Mouse (Mus musculus) heart, embryonic 15.5 days (tissue): Measurements from ENCODE around the gene Rbm43. TPM values are rescaled to one million over a fixed set of nuclear protein-coding genes. Genes with fewer than 3 reads are reported as not detected.

Experiments used
- ATAC-seq: fragments of 200-750 bp; cut with Nextera tagmentation; replicated peaks from 2 replicates; pipeline ENCODE4 v1.8.0; 2017; ENCODE audit warnings: low read depth, moderate TSS enrichment; ENCODE audit not compliant: insufficient number of reproducible peaks, insufficient read depth, low FRiP score
- H3K27ac ChIP-seq: fragments of 300-500 bp; sonication (generic); 2 replicates; pipeline ENCODE4 v1.5.1; 2015; ENCODE audit warnings: mild to moderate bottlenecking, inconsistent platforms
- H3K27me3 ChIP-seq: fragments of 300-500 bp; sonication (generic); 2 replicates; pipeline ENCODE4 v1.6.1; 2015; ENCODE audit warnings: inconsistent platforms
- H3K36me3 ChIP-seq: fragments of 300-500 bp; sonication (generic); 2 replicates; pipeline ENCODE4 v1.6.1; 2015; ENCODE audit warnings: mild to moderate bottlenecking, inconsistent platforms
- H3K4me1 ChIP-seq: fragments of 300-500 bp; sonication (generic); replicated peaks from 2 replicates; pipeline ENCODE4 v1.6.1; 2015; ENCODE audit warnings: inconsistent platforms
- H3K4me2 ChIP-seq: fragments of 300-500 bp; sonication (generic); 2 replicates; pipeline ENCODE4 v1.6.1; 2015; ENCODE audit warnings: inconsistent platforms, mild to moderate bottlenecking, moderate library complexity
- H3K4me3 ChIP-seq: fragments of 300-500 bp; sonication (generic); 2 replicates; pipeline ENCODE4 v1.5.1; 2015; ENCODE audit warnings: mild to moderate bottlenecking, inconsistent platforms
- H3K9ac ChIP-seq: fragments of 300-500 bp; sonication (generic); 2 replicates; pipeline ENCODE4 v1.6.1; 2015; ENCODE audit warnings: mild to moderate bottlenecking, inconsistent platforms
- H3K9me3 ChIP-seq: fragments of 300-500 bp; sonication (generic); replicated peaks from 2 replicates; pipeline ENCODE4 v1.6.1; 2016; ENCODE audit warnings: inconsistent platforms
- WGBS: fragments of 180-500 bp; shearing (Covaris S2); methylation state at CpG from one replicate; pipeline ENCODE4 v1.1.7; 2015; ENCODE audit warnings: mixed read lengths; 5-methylcytosine and 5-hydroxymethylcytosine counted together
- polyA plus RNA-seq: library from polyadenylated mRNA; unstranded; fragments of >200 nt; fragmentation: Nextera tagmentation; extraction: Ambion mirVana; gene quantifications from 2 replicates; pipeline ENCODE4 v1.2.1, GENCODE M21; 2015

Gene Rbm43
- polyA plus RNA-seq, 1 experiment from 2014 or later, result 12.0 TPM

DNA sequence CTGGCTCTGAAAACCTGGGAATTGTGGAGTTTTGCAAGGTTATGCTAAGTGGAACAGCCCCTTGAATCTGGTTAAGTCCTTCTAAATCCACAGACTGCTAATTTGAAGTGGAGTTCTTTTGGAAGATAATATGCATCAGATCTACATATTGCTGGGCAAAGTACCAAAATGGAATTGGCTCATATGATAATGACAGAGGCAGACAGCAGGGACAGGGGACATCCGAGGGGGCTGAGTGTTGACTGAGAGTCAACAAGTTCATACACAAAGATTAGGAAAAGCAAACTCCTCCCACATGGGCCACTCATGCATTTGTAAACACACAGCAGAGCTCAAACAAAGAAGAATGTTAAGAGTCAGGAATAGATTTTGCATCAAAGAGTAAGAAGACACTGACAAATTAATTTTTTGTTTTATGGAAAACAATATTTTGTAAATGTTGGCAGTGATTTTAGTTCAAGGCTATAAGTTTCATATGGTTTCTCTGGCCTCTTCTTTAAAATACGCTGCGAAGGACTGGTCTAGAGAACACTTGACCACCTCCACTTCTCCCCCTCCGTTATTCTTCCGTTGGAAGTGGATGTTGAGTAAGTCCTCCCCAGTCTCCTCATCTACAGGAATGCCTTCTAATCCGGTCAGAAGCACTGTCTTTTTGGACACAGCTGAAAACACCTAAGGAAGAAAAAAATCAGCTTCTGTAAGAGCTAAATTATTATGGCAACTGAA lies 13.3 kb upstream of the Rbm43 start:
- no peaks in the 10 kb centered on the region for H3K36me3 ChIP-seq
- H3K27me3 ChIP-seq, result no peaks in the 10 kb centered on the region
- H3K4me1 ChIP-seq, result no peaks in the 10 kb centered on the region
- no peak overlapping the region for H3K27ac ChIP-seq
- no peak overlapping the region for H3K4me3 ChIP-seq
- WGBS, result 67% methylated on average over 6 of the region's 6 CpGs
- no peaks in the 10 kb centered on the region for H3K9me3 ChIP-seq
- no peak overlapping the region for H3K4me2 ChIP-seq
- H3K9ac ChIP-seq, result no peak overlapping the region
- no peak for ATAC-seq

DNA sequence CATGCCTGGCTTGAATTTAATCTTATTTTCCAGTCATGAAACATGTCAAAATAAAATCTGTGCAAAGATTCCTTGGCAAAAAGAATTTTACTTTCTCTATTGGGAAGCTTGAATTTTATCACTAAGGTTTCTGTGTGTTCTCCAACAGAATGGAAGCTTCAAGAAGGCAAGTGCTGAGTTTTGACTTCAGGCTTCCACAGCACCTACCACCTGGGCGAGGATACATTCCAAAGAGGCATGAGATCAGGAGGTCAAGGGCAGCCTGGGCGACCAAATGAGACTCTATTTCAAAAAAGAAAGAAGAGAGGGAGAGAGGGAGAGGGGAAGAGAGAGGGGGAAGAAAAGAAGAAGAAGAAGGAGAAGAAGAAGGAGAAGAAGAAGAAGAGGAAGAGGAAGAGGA lies 10.8 kb upstream of the Rbm43 start:
- no peak overlapping the region for H3K4me2 ChIP-seq
- no peaks in the 10 kb centered on the region for H3K9me3 ChIP-seq
- no peak overlapping the region for H3K27ac ChIP-seq
- ATAC-seq, result no peak
- H3K36me3 ChIP-seq, result no peaks in the 10 kb centered on the region
- WGBS, result 45% methylated on average over 2 of the region's 2 CpGs
- H3K9ac ChIP-seq, result no peak overlapping the region
- H3K4me1 ChIP-seq, result no peaks in the 10 kb centered on the region
- no peak overlapping the region for H3K4me3 ChIP-seq
- H3K27me3 ChIP-seq, result no peaks in the 10 kb centered on the region

DNA sequence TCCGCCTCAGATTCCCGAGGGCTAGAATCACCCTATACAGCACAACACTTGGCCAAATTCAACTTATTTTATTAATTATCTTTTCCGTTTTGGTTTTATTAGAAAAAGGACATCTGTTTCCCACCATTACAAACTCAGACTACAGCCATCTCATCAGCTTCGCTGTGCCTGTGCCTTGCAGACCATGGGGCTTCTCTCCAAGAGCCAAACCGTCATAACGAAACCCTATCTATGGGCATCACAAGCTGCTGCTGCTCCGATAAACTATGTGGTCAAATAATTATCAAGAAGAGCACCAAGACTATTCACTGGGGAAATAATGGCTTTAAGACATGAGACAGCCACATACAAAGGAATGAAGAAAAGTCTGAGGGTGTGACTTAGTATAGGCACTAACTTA lies 6.9 kb upstream of the Rbm43 start:
- Histone ChIP-seq H3K27ac (no peak overlapping the region), H3K4me3 (no peak overlapping the region), H3K9me3 (no peaks in the 10 kb centered on the region), H3K4me1 (no peaks in the 10 kb centered on the region), H3K36me3 (no peaks in the 10 kb centered on the region), H3K4me2 (no peak overlapping the region), H3K9ac (no peak overlapping the region), H3K27me3 (no peaks in the 10 kb centered on the region)
- 81% methylated on average over 7 of the region's 7 CpGs for WGBS
- ATAC-seq, result no peak

DNA sequence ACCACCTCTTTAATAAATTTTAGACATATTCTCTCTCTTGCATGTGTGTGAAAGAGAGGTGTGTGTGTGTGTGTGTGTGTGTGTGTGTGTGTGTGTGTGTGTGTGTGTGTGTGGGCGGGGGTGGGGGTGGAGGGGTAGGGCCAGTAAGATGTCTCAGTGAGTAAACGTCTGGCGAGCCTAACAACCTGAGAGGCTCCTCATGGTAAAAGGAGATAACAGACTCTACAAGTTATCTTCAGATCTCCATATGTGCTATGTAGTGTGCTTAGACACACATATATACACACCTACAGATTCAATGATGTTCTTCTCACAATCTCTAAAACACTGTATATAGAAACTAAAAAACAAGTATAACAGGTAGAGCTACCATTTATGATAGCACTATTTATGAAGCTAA lies 3.8 kb upstream of the Rbm43 start:
- H3K9me3 ChIP-seq, result no peaks in the 10 kb centered on the region
- ATAC-seq, result no peak
- H3K4me3 ChIP-seq, result no peak overlapping the region
- no peak overlapping the region for H3K4me2 ChIP-seq
- no peaks in the 10 kb centered on the region for H3K36me3 ChIP-seq
- WGBS, result 40% methylated on average over 3 of the region's 3 CpGs
- no peaks in the 10 kb centered on the region for H3K27me3 ChIP-seq
- no peak overlapping the region for H3K9ac ChIP-seq
- H3K27ac ChIP-seq, result no peak overlapping the region
- peaks cover 9% of the 10 kb centered on the region for H3K4me1 ChIP-seq

DNA sequence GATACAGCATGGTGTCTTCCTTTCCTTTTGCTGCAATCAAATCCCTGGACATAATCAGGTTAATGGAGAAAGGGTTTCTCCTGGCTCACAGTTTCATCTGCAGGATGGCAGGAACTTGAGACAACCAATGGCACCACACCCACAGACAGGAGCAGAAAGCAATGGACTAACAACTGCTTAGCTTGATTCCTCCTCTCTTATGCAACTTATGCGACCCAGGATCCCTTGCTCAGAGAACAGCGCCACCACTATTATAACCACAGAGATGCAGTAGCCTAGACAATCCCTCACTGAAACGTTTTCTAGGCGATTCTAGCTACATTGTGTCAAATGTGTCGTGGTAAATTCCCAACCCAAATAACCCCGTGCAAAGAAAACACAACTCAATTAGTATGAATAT lies 2.0 kb upstream of the Rbm43 start:
- WGBS, result 63% methylated on average over 6 of the region's 6 CpGs
- H3K4me2 ChIP-seq, result no peak overlapping the region
- no peaks in the 10 kb centered on the region for H3K9me3 ChIP-seq
- H3K4me3 ChIP-seq, result no peak overlapping the region
- no peak overlapping the region for H3K9ac ChIP-seq
- H3K4me1 ChIP-seq, result peaks cover 11% of the 10 kb centered on the region
- H3K27ac ChIP-seq, result no peak overlapping the region
- H3K36me3 ChIP-seq, result no peaks in the 10 kb centered on the region
- ATAC-seq, result no peak
- no peaks in the 10 kb centered on the region for H3K27me3 ChIP-seq

DNA sequence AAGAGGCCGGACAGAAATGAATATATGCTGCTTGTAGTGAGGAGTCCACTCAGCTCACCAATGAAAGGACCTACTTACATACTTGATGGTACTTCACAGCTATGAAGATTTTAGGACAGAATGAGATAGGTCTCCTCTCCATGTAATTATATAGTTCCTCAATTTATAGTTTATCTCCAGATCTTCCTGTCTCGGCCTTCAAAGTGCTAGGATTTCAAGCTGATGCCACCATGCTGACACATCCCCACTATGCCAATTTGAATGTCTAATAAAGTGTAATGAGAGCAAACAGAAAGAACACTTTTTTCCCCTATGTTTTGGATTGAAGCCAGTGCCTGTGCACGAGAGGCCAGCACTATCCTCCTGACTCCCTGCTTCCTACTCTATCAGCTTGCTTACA lies 1.6 kb upstream of the Rbm43 start:
- Histone ChIP-seq H3K9me3 (no peaks in the 10 kb centered on the region), H3K27me3 (no peaks in the 10 kb centered on the region), H3K4me1 (peaks cover 11% of the 10 kb centered on the region), H3K9ac (no peak overlapping the region), H3K4me2 (no peak overlapping the region), H3K4me3 (no peak overlapping the region), H3K27ac (no peak overlapping the region), H3K36me3 (no peaks in the 10 kb centered on the region)
- 67% methylated on average over 3 of the region's 3 CpGs for WGBS
- ATAC-seq, result no peak

DNA sequence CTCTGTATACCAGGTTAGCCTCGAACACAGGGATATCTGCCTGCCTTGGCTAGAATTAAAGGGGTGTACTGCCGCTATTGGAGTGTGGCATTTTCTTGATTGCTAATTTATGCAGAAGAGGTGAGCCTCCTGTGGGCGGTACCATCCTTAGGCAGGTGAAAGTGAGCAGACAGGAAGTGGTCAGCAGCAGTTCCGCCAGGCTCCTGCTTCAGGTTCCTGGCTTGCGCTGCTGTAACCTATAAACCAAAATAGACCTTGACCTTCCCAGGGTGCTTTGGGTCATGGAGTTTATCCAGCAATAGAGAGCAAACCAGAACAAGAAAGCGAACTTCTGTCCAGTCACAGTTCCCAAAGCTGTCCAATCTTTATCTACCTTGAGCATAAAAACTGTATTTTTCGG lies 958 bp upstream of the Rbm43 start:
- Histone ChIP-seq H3K4me3 (no peak overlapping the region), H3K27ac (no peak overlapping the region), H3K9ac (no peak overlapping the region), H3K36me3 (no peaks in the 10 kb centered on the region), H3K27me3 (no peaks in the 10 kb centered on the region), H3K9me3 (no peaks in the 10 kb centered on the region), H3K4me2 (no peak overlapping the region), H3K4me1 (peaks cover 11% of the 10 kb centered on the region)
- no peak for ATAC-seq
- 94% methylated on average over 7 of the region's 7 CpGs for WGBS

DNA sequence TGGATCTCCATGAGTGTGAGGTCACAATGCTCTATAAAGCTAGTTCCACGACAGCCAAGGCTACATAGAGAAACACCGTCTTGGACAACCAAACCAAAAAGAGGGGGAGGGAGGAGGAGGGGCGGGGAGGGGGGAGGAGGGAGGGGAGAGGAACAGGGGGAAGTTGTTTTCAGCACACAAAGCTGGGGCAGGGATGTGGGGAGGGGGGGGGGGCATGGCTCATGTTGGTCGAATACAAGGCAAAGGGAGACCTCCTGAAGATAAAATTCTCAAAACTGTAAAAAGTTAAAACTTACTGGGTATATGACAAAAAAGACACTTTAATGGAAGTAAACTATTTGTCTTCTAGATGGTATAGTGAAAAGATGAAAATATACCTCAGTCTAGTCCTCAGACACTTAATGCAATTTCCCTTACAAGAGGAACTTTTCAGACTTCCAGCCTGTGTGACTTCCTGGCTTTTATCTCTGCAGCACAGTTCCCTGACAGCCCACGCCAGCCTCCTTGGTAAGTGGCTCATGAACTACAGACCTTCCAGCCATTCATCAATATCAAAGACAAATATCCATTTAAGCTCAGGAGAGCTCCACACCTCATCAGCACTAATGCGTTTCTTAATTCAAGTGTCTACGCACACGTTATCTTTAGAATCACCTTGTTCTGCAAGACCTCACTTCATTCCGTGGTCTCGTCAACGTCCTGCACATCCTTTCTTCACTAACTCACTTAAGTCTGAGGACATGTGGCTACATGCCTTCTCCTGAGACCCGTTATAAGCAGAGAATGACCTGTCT lies 1.4 kb downstream of the Rbm43 start:
- no peak for ATAC-seq
- H3K27ac ChIP-seq, result peak overlapping the region; percentile 75
- H3K36me3 ChIP-seq, result no peaks in the 10 kb centered on the region
- WGBS, result 31% methylated on average over 10 of the region's 12 CpGs
- no peak overlapping the region for H3K9ac ChIP-seq
- peaks cover 11% of the 10 kb centered on the region for H3K4me1 ChIP-seq
- H3K9me3 ChIP-seq, result no peaks in the 10 kb centered on the region
- H3K4me3 ChIP-seq, result peak overlapping the region; percentile 73
- H3K4me2 ChIP-seq, result peak overlapping the region; percentile 87
- no peaks in the 10 kb centered on the region for H3K27me3 ChIP-seq

DNA sequence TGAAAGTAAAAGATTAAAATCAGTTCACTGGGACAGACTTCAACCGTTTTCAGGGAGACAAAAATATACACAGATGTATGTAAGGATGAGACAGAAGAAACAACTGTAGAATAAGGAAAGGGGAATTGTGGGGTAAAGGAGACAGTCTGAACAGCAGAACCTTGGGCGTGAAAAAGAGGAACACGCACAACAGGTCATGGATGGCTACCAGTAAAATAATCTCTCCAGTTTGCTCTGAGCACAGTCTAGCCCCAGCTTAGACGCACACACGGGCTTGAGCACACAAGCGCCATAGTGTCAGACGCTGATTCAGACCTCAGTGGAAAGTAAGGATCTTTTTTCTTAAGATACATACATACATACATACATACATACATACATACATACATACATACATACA lies 3.7 kb downstream of the Rbm43 start:
- no peaks in the 10 kb centered on the region for H3K9me3 ChIP-seq
- WGBS, result 82% methylated on average over 7 of the region's 7 CpGs
- ATAC-seq, result no peak
- no peaks in the 10 kb centered on the region for H3K27me3 ChIP-seq
- no peak overlapping the region for H3K9ac ChIP-seq
- no peak overlapping the region for H3K27ac ChIP-seq
- H3K36me3 ChIP-seq, result no peaks in the 10 kb centered on the region
- H3K4me3 ChIP-seq, result no peak overlapping the region
- H3K4me1 ChIP-seq, result peaks cover 11% of the 10 kb centered on the region
- no peak overlapping the region for H3K4me2 ChIP-seq

DNA sequence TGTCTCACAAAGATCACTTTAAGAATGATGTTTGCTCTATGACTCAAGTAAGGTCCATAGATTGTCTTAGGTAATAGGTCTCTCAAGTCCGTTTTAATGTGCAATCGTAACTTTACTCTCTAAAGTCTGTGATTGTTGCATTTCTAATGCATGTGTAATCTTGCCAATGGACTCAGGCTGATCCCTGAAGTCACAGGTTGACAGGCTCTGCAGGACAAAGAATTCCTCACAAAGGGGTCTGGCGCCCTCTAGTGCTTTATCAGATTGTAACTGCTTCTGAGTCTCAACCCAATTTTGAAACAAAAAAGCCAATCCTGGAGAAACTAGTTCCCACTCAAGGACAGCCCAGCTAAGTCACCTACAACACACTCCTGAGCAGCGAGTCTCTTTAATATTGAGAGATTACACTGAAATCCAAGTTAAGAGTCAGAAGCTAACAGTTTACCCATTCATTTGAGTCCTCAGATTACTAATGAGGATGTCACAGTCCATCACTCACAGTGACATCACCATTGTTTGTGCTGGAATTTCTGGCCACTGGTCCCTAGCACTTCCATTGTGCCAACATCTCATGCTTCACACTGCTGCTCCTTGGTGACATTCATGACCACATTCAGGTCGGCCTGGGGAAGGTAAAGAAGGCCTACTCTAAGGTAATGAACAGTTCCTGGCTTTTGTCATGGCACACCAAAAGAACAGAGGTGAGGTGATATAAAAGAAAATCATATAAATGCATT lies 19.9 kb downstream of the Rbm43 start:
- Histone ChIP-seq H3K36me3 (no peaks in the 10 kb centered on the region), H3K27me3 (no peaks in the 10 kb centered on the region), H3K4me2 (no peak overlapping the region), H3K27ac (no peak overlapping the region), H3K4me1 (0 out of 2 replicates have a peak, but pooled peaks cover 3% of the 10 kb centered on the region), H3K9ac (no peak overlapping the region), H3K4me3 (no peak overlapping the region), H3K9me3 (no peaks in the 10 kb centered on the region)
- ATAC-seq, result no peak
- 16% methylated on average over 5 of the region's 5 CpGs for WGBS

DNA sequence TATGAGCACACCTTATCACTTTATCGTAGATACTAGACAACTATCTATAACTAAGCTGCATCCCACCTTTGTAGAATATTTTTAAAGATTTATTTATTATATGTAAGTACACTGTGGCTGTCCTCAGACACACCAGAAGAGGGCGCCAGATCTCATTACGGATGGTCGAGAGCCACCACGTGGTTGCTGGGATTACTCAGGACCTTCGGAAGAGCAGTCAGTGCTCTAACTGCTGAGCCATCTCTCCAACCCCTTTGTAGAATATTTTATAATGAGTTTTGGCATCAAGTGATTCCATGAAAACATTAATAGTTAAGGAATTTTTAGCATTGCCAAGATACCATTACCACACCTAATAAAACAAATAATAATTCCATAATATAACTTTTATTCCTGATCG lies 20.4 kb downstream of the Rbm43 start:
- H3K9ac ChIP-seq, result no peak overlapping the region
- no peak overlapping the region for H3K4me3 ChIP-seq
- H3K36me3 ChIP-seq, result no peaks in the 10 kb centered on the region
- no peak for ATAC-seq
- H3K27me3 ChIP-seq, result no peaks in the 10 kb centered on the region
- 0 out of 2 replicates have a peak, but pooled peaks cover 3% of the 10 kb centered on the region for H3K4me1 ChIP-seq
- no peak overlapping the region for H3K27ac ChIP-seq
- H3K4me2 ChIP-seq, result no peak overlapping the region
- 54% methylated on average over 7 of the region's 7 CpGs for WGBS
- no peaks in the 10 kb centered on the region for H3K9me3 ChIP-seq
